Mouse (Mus musculus) CH12.LX (cell line): ENCODE data around the gene Tex10.

Source experiments
- CTCF ChIP-seq, 2 experiments: IDR thresholded peaks in 1 of 2; conservative IDR thresholded peaks in 1 of 2; 2 replicates each; pipeline ENCODE4 v1.5.1; 2011 to 2012; ENCODE audit warnings: low read depth in 2 of 2, low read length in 2 of 2, improper control_type of control experiment in 1 of 2, inconsistent platforms in 1 of 2, mild to moderate bottlenecking in 1 of 2, moderate library complexity in 1 of 2
- MYC ChIP-seq: IDR thresholded peaks from 2 replicates; pipeline ENCODE4 v1.6.1; 2011; ENCODE audit warnings: low read depth, mild to moderate bottlenecking, improper control_type of control experiment, low read length
- USF1 ChIP-seq: IDR thresholded peaks from 2 replicates; pipeline ENCODE4 v1.6.1; 2014; ENCODE audit warnings: low read depth, mild to moderate bottlenecking, inconsistent platforms, low read length, improper control_type of control experiment
- ZNF384 ChIP-seq: IDR thresholded peaks from 2 replicates; pipeline ENCODE4 v1.6.1; 2012; ENCODE audit warnings: low read depth, low read length, improper control_type of control experiment, inconsistent platforms

- no peak for TF ChIP-seq MYC
- TF ChIP-seq CTCF (conservative IDR thresholded peaks at IDR 0.05 in 1 of 2, IDR thresholded peaks at IDR 0.05 in 1 of 2; ENCODE audit: low read depth in 2 of 2, low read length in 2 of 2): peak; percentile 85 to 97
- TF ChIP-seq ZNF384: no peak
- no peak for TF ChIP-seq USF1
Observed at GRCm38 (mm10) chr4:48407350-48408039, 65.8 kb downstream of the Tex10 start.
